Mouse (Mus musculus): ENCODE measurements around the gene Hs3st1. TPM values are rescaled to one million over a fixed set of nuclear protein-coding genes. Genes with fewer than 3 reads are reported as not detected.

Gene Hs3st1
- polyA plus RNA-seq, 1 experiment from 2014 or later: 9.3 TPM

- Histone ChIP-seq H3K4me1 (ENCODE audit: control insufficient read depth in 2 of 2, insufficient read depth in 2 of 2, low read length in 2 of 2) (peaks cover 0 to 10% of the 10 kb centered on the region in 2 experiments; a peak in 2 of 4 replicates), H3K36me3 (ENCODE audit: control insufficient read depth, insufficient read depth, low read length) (no peaks in the 10 kb centered on the region), H3K27me3 (ENCODE audit: control insufficient read depth, insufficient read depth, low read length) (no peaks in the 10 kb centered on the region), H3K9me3 (ENCODE audit: control insufficient read depth, low read length) (no peaks in the 10 kb centered on the region), H3K27ac (replicated peaks in 1 of 2; ENCODE audit: control insufficient read depth in 1 of 2, insufficient read depth in 1 of 2, low read depth in 2 of 2, low read length in 2 of 2) (no peak overlapping the region), H3K4me3 (ENCODE audit: control insufficient read depth in 1 of 2, insufficient read depth in 1 of 2, low read depth in 1 of 2, low read length in 2 of 2) (no peak overlapping the region), H3K9ac (ENCODE audit: low read length) (no peak overlapping the region), H3K4me2 (ENCODE audit: low read length) (no peak overlapping the region)
- 63% methylated on average over 8 of the region's 8 CpGs for WGBS
- ATAC-seq (ENCODE audit: insufficient number of reproducible peaks, insufficient read depth, low FRiP score, low read depth): no peak
Measured at GRCm38 (mm10) chr5:39761682-39762456, 6.6 kb upstream of the Hs3st1 start.

GRCm38 (mm10) chr5:39758890-39759475 is 3.7 kb upstream of the Hs3st1 start:
- Histone ChIP-seq H3K9ac (ENCODE audit: low read length) (no peak overlapping the region), H3K9me3 (ENCODE audit: control insufficient read depth, low read length) (no peaks in the 10 kb centered on the region), H3K27me3 (ENCODE audit: control insufficient read depth, insufficient read depth, low read length) (no peaks in the 10 kb centered on the region), H3K4me2 (ENCODE audit: low read length) (no peak overlapping the region), H3K36me3 (ENCODE audit: control insufficient read depth, insufficient read depth, low read length) (no peaks in the 10 kb centered on the region), H3K27ac (replicated peaks in 1 of 2; ENCODE audit: control insufficient read depth in 1 of 2, insufficient read depth in 1 of 2, low read depth in 2 of 2, low read length in 2 of 2) (peak overlapping the region; percentile 53 to 64; a peak in 3 of 4 replicates), H3K4me1 (ENCODE audit: control insufficient read depth in 2 of 2, insufficient read depth in 2 of 2, low read length in 2 of 2) (peaks cover 0 to 10% of the 10 kb centered on the region in 2 experiments; a peak in 2 of 4 replicates), H3K4me3 (ENCODE audit: control insufficient read depth in 1 of 2, insufficient read depth in 1 of 2, low read depth in 1 of 2, low read length in 2 of 2) (no peak overlapping the region)
- peak; percentile 50; the same call in 1 of the 2 replicates for ATAC-seq (ENCODE audit: insufficient number of reproducible peaks, insufficient read depth, low FRiP score, low read depth)
- 38% methylated on average over 2 of the region's 2 CpGs for WGBS

- no peaks in the 10 kb centered on the region for H3K36me3 ChIP-seq (ENCODE audit: control insufficient read depth, insufficient read depth, low read length)
- H3K27me3 ChIP-seq (ENCODE audit: control insufficient read depth, insufficient read depth, low read length): no peaks in the 10 kb centered on the region
- H3K4me1 ChIP-seq (ENCODE audit: control insufficient read depth in 2 of 2, insufficient read depth in 2 of 2, low read length in 2 of 2): no peaks in the 10 kb centered on the region
- H3K9ac ChIP-seq (ENCODE audit: low read length): no peak overlapping the region
- H3K27ac ChIP-seq (replicated peaks in 1 of 2; ENCODE audit: control insufficient read depth in 1 of 2, insufficient read depth in 1 of 2, low read depth in 2 of 2, low read length in 2 of 2): no peak overlapping the region
- no peak for ATAC-seq (ENCODE audit: insufficient number of reproducible peaks, insufficient read depth, low FRiP score, low read depth)
- WGBS: 82% methylated on average over 2 of the region's 2 CpGs
- H3K9me3 ChIP-seq (ENCODE audit: control insufficient read depth, low read length): no peaks in the 10 kb centered on the region
- no peak overlapping the region for H3K4me2 ChIP-seq (ENCODE audit: low read length)
- no peak overlapping the region for H3K4me3 ChIP-seq (ENCODE audit: control insufficient read depth in 1 of 2, insufficient read depth in 1 of 2, low read depth in 1 of 2, low read length in 2 of 2)
Measured at GRCm38 (mm10) chr5:39736843-39737242, 18.4 kb downstream of the Hs3st1 start.

- WGBS: 65% methylated on average over 1 of the region's 1 CpGs
- H3K4me2 ChIP-seq (ENCODE audit: low read length): no peak overlapping the region
Measured at GRCm38 (mm10) chr5:39733750-39734443, 21.4 kb downstream of the Hs3st1 start.

GRCm38 (mm10) chr5:39733013-39733749 is 22.1 kb downstream of the Hs3st1 start:
- Histone ChIP-seq H3K4me3 (ENCODE audit: control insufficient read depth in 1 of 2, insufficient read depth in 1 of 2, low read depth in 1 of 2, low read length in 2 of 2) (no peak overlapping the region), H3K4me1 (ENCODE audit: control insufficient read depth in 2 of 2, insufficient read depth in 2 of 2, low read length in 2 of 2) (no peaks in the 10 kb centered on the region), H3K4me2 (ENCODE audit: low read length) (no peak overlapping the region), H3K27ac (replicated peaks in 1 of 2; ENCODE audit: control insufficient read depth in 1 of 2, insufficient read depth in 1 of 2, low read depth in 2 of 2, low read length in 2 of 2) (no peak overlapping the region), H3K9ac (ENCODE audit: low read length) (no peak overlapping the region), H3K36me3 (ENCODE audit: control insufficient read depth, insufficient read depth, low read length) (no peaks in the 10 kb centered on the region), H3K27me3 (ENCODE audit: control insufficient read depth, insufficient read depth, low read length) (no peaks in the 10 kb centered on the region), H3K9me3 (ENCODE audit: control insufficient read depth, low read length) (no peaks in the 10 kb centered on the region)
- ATAC-seq (ENCODE audit: insufficient number of reproducible peaks, insufficient read depth, low FRiP score, low read depth): no peak
- 20% methylated on average over 5 of the region's 5 CpGs for WGBS

More at GRCm38 (mm10) chr5:39733750-39734443, 21.4 kb downstream of the Hs3st1 start:
- H3K9me3 ChIP-seq (ENCODE audit: control insufficient read depth, low read length): no peaks in the 10 kb centered on the region
- ATAC-seq (ENCODE audit: insufficient number of reproducible peaks, insufficient read depth, low FRiP score, low read depth): no peak
- no peak overlapping the region for H3K4me3 ChIP-seq (ENCODE audit: control insufficient read depth in 1 of 2, insufficient read depth in 1 of 2, low read depth in 1 of 2, low read length in 2 of 2)
- no peaks in the 10 kb centered on the region for H3K4me1 ChIP-seq (ENCODE audit: control insufficient read depth in 2 of 2, insufficient read depth in 2 of 2, low read length in 2 of 2)
- no peak overlapping the region for H3K27ac ChIP-seq (replicated peaks in 1 of 2; ENCODE audit: control insufficient read depth in 1 of 2, insufficient read depth in 1 of 2, low read depth in 2 of 2, low read length in 2 of 2)
- H3K36me3 ChIP-seq (ENCODE audit: control insufficient read depth, insufficient read depth, low read length): no peaks in the 10 kb centered on the region
- no peak overlapping the region for H3K9ac ChIP-seq (ENCODE audit: low read length)
- no peaks in the 10 kb centered on the region for H3K27me3 ChIP-seq (ENCODE audit: control insufficient read depth, insufficient read depth, low read length)

GRCm38 (mm10) chr5:39715694-39716550 is 39.4 kb downstream of the Hs3st1 start:
- Histone ChIP-seq H3K27ac (replicated peaks in 1 of 2; ENCODE audit: control insufficient read depth in 1 of 2, insufficient read depth in 1 of 2, low read depth in 2 of 2, low read length in 2 of 2) (no peak overlapping the region), H3K27me3 (ENCODE audit: control insufficient read depth, insufficient read depth, low read length) (no peaks in the 10 kb centered on the region), H3K4me2 (ENCODE audit: low read length) (no peak overlapping the region), H3K4me1 (ENCODE audit: control insufficient read depth in 2 of 2, insufficient read depth in 2 of 2, low read length in 2 of 2) (peaks cover 2 to 3% of the 10 kb centered on the region in 2 experiments; a peak in 1 of 4 replicates), H3K36me3 (ENCODE audit: control insufficient read depth, insufficient read depth, low read length) (no peaks in the 10 kb centered on the region), H3K9me3 (ENCODE audit: control insufficient read depth, low read length) (no peaks in the 10 kb centered on the region), H3K9ac (ENCODE audit: low read length) (no peak overlapping the region), H3K4me3 (ENCODE audit: control insufficient read depth in 1 of 2, insufficient read depth in 1 of 2, low read depth in 1 of 2, low read length in 2 of 2) (no peak overlapping the region)
- 63% methylated on average over 13 of the region's 13 CpGs for WGBS
- no peak for ATAC-seq (ENCODE audit: insufficient number of reproducible peaks, insufficient read depth, low FRiP score, low read depth)

Data from heart, embryonic 14.5 days (tissue).